Mouse (Mus musculus) kidney, embryonic 16.5 days (tissue): ENCODE data around the gene Pknox2. TPM values are rescaled to one million over a fixed set of nuclear protein-coding genes. Genes with fewer than 3 reads are reported as not detected.

ENCODE experiments used
- ATAC-seq: fragments of 200-750 bp; cut with Nextera tagmentation; 2 replicates; pipeline ENCODE4 v1.8.0; 2017; ENCODE audit warnings: moderate TSS enrichment; ENCODE audit not compliant: low FRiP score, low TSS enrichment
- H3K27ac ChIP-seq: fragments of 300-500 bp; sonication (generic); 2 replicates; pipeline ENCODE4 v1.5.1; 2014; ENCODE audit warnings: low read length
- H3K27me3 ChIP-seq: fragments of 300-500 bp; sonication (generic); 2 replicates; pipeline ENCODE4 v1.6.1; 2014; ENCODE audit warnings: low read length, control low read depth, mixed read lengths; ENCODE audit not compliant: insufficient read depth
- H3K36me3 ChIP-seq: fragments of 300-500 bp; sonication (generic); 2 replicates; pipeline ENCODE4 v1.6.1; 2014; ENCODE audit warnings: low read length, control low read depth, mixed read lengths; ENCODE audit not compliant: insufficient read depth
- H3K4me1 ChIP-seq: fragments of 300-500 bp; sonication (generic); 2 replicates; pipeline ENCODE4 v1.6.1; 2014; ENCODE audit warnings: low read length, control low read depth, mixed read lengths; ENCODE audit not compliant: insufficient read depth
- H3K4me2 ChIP-seq: fragments of 300-500 bp; sonication (generic); replicated peaks from 2 replicates; pipeline ENCODE4 v1.6.1; 2014; ENCODE audit warnings: low read depth, low read length
- H3K4me3 ChIP-seq: fragments of 300-500 bp; sonication (generic); 2 replicates; pipeline ENCODE4 v1.5.1; 2014; ENCODE audit warnings: mild to moderate bottlenecking, low read length
- H3K9ac ChIP-seq: fragments of 300-500 bp; sonication (generic); replicated peaks from 2 replicates; pipeline ENCODE4 v1.6.1; 2014; ENCODE audit warnings: low read length
- H3K9me3 ChIP-seq: fragments of 300-500 bp; sonication (generic); 2 replicates; pipeline ENCODE4 v1.6.1; 2016; ENCODE audit warnings: low read length, control low read depth
- WGBS: fragments of 180-500 bp; shearing (Covaris S2); extraction: QIAGEN DNeasy Blood & Tissue Kit; methylation state at CpG from one replicate; pipeline ENCODE4 v1.1.7; 2014; 5-methylcytosine and 5-hydroxymethylcytosine counted together
- polyA plus RNA-seq: library from polyadenylated mRNA; unstranded; fragments of >200 nt; fragmentation: Nextera tagmentation; extraction: Ambion mirVana; gene quantifications from 2 replicates; pipeline ENCODE4 v1.2.1, GENCODE M21; 2015

Pknox2 gene
- polyA plus RNA-seq, 1 experiment from 2014 or later, result 11.0 TPM

DNA sequence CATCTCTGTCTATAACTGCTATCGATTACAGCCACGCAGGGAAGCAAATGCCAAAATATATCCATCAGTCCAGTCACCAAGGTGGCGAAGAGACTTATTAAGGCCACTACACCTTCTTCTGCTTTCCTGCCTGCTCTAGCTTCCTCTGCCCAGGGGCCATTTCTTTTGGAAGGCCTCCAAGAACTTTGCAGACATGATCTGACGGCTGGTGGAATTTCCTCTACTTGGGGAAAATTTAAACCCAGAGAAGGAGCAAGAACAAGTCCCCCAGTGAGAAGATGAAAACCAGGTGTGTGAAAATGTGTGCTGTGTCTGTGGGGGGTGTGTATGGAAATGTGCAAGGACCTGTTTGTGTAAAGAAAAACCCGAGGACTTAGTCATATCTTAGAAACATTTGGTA lies 26.2 kb upstream of the Pknox2 start:
- Histone ChIP-seq H3K27ac (no peak overlapping the region), H3K36me3 (no peaks in the 10 kb centered on the region), H3K4me1 (peaks cover 11% of the 10 kb centered on the region), H3K9ac (no peak overlapping the region), H3K27me3 (no peaks in the 10 kb centered on the region), H3K4me3 (no peak overlapping the region), H3K9me3 (no peaks in the 10 kb centered on the region), H3K4me2 (no peak overlapping the region)
- WGBS, result 55% methylated on average over 5 of the region's 5 CpGs
- ATAC-seq, result no peak

GRCm38 (mm10) chr9:37166899-37167298 lies 19.7 kb upstream of the Pknox2 start:
- 80% methylated on average over 2 of the region's 2 CpGs for WGBS
- no peak for ATAC-seq
- Histone ChIP-seq H3K36me3 (no peaks in the 10 kb centered on the region), H3K27me3 (no peaks in the 10 kb centered on the region), H3K4me1 (no peaks in the 10 kb centered on the region), H3K4me3 (no peak overlapping the region), H3K9me3 (no peaks in the 10 kb centered on the region), H3K4me2 (no peak overlapping the region), H3K27ac (no peak overlapping the region), H3K9ac (no peak overlapping the region)

GRCm38 (mm10) chr9:37160686-37161085 lies 13.5 kb upstream of the Pknox2 start:
- H3K4me1 ChIP-seq, result no peaks in the 10 kb centered on the region
- no peak overlapping the region for H3K27ac ChIP-seq
- ATAC-seq, result no peak
- H3K27me3 ChIP-seq, result no peaks in the 10 kb centered on the region
- WGBS, result 83% methylated on average over 2 of the region's 2 CpGs
- H3K4me3 ChIP-seq, result no peak overlapping the region
- no peak overlapping the region for H3K4me2 ChIP-seq
- no peaks in the 10 kb centered on the region for H3K36me3 ChIP-seq
- no peak overlapping the region for H3K9ac ChIP-seq
- H3K9me3 ChIP-seq, result no peaks in the 10 kb centered on the region

GRCm38 (mm10) chr9:37147886-37148285 lies 679 bp upstream of the Pknox2 start:
- ATAC-seq, result no peak
- no peaks in the 10 kb centered on the region for H3K9me3 ChIP-seq
- peaks cover 24% of the 10 kb centered on the region for H3K4me1 ChIP-seq
- H3K4me3 ChIP-seq, result no peak overlapping the region
- 56% methylated on average over 4 of the region's 4 CpGs for WGBS
- peaks cover 9% of the 10 kb centered on the region for H3K27me3 ChIP-seq
- no peaks in the 10 kb centered on the region for H3K36me3 ChIP-seq
- H3K27ac ChIP-seq, result no peak overlapping the region
- H3K9ac ChIP-seq, result no peak overlapping the region
- no peak overlapping the region for H3K4me2 ChIP-seq

GRCm38 (mm10) chr9:37146603-37147358 lies 426 bp downstream of the Pknox2 start:
- no peaks in the 10 kb centered on the region for H3K9me3 ChIP-seq
- WGBS, result under 1% methylated on average over 74 of the region's 75 CpGs
- peak overlapping the region; percentile 96 for H3K27ac ChIP-seq
- peak; percentile 83 for ATAC-seq
- H3K36me3 ChIP-seq, result no peaks in the 10 kb centered on the region
- H3K4me3 ChIP-seq, result peak overlapping the region; percentile 78
- H3K4me1 ChIP-seq, result peaks cover 30% of the 10 kb centered on the region
- H3K9ac ChIP-seq, result peak overlapping the region; percentile 94
- peaks cover 12% of the 10 kb centered on the region for H3K27me3 ChIP-seq
- H3K4me2 ChIP-seq, result peak overlapping the region; percentile 89

DNA sequence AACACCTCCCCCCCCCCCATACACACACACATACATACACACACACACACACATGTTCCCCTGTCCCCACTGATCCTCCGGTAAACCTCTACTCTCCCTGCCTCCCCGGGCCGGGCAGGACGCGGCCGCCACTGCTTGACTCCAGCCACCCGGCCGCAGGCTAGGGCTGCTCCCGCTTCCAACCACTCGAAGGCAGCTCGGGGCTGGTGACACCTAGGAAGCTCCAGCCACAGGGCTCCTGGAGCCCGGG lies 929 bp downstream of the Pknox2 start:
- under 1% methylated on average over 12 of the region's 12 CpGs for WGBS
- Histone ChIP-seq H3K27me3 (peaks cover 17% of the 10 kb centered on the region), H3K4me2 (peak overlapping the region; percentile 89), H3K9ac (peak overlapping the region; percentile 94), H3K9me3 (no peaks in the 10 kb centered on the region), H3K27ac (peak overlapping the region; percentile 96), H3K36me3 (no peaks in the 10 kb centered on the region), H3K4me1 (peaks cover 35% of the 10 kb centered on the region), H3K4me3 (peak overlapping the region; percentile 78)
- peak; percentile 53 for ATAC-seq

DNA sequence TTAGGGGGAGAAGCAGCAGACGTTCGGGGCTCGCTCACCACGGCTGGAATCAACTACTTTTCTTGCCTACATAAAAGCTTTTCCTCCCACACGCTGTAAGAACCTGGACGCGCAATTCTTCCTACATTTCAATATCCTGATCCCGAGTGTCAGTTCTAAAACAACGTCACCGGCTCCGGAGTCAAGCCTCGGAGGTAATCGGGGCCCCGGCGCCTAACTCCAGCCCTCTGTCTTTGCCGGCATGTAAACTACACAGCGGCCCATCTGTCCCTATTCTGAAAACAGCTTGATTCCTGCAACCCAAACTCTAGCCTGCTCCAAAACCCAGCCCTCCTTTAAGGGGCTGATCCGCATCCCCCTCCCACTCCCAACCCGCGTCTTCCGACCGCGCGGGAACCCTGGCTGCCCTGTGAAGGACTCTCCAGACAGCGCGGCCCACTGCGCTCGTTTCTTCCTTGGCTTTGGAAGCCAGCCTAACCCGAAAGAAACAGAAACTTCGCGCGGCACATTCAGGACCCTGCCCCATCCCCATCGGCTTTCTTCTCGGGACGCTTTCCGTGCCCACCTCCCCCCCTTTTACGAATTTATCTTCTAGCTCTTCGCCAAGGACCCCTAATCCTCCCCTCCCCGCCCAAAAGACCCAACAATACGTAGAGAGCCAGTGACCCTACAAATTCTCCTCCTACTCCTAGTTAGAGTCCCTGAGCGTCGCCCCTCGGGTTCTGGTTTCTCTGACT lies 1.4 kb downstream of the Pknox2 start:
- peaks cover 40% of the 10 kb centered on the region for H3K4me1 ChIP-seq
- H3K9ac ChIP-seq, result peak overlapping the region; percentile 94
- under 1% methylated on average over 43 of the region's 43 CpGs for WGBS
- no peaks in the 10 kb centered on the region for H3K36me3 ChIP-seq
- H3K9me3 ChIP-seq, result no peaks in the 10 kb centered on the region
- ATAC-seq, result peak; percentile 22; the same call in 1 of the 2 replicates
- peak overlapping the region; percentile 96 for H3K27ac ChIP-seq
- peaks cover 22% of the 10 kb centered on the region for H3K27me3 ChIP-seq
- H3K4me3 ChIP-seq, result peak overlapping the region; percentile 78
- H3K4me2 ChIP-seq, result peak overlapping the region; percentile 89

DNA sequence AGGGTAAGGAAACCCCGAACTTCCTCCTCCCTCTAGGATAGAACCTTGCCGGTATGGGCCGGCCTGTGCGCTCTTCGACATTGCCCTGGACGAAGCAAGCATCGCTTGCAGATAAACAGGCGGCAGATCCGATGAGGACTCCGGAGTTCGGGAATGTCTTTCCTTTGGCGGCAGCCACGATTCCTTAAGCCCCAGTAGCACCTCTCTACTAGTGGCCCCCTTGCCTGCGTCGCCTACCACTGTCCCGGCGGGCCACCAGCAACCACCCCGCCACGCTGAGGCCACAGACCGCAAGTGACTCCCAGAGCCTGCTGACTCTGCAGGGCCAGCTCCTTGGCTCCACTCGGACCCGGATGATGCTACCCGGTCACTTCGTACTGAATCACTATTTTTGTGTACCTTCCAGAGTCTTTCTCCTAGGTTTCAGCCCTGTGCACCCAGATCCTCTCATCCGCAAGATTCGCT lies 2.0 kb downstream of the Pknox2 start:
- no peaks in the 10 kb centered on the region for H3K9me3 ChIP-seq
- peak overlapping the region; percentile 78 for H3K4me3 ChIP-seq
- peak overlapping the region; percentile 96 for H3K27ac ChIP-seq
- no peaks in the 10 kb centered on the region for H3K36me3 ChIP-seq
- peak overlapping the region; percentile 89 for H3K4me2 ChIP-seq
- 2% methylated on average over 26 of the region's 26 CpGs for WGBS
- H3K4me1 ChIP-seq, result peaks cover 45% of the 10 kb centered on the region
- peaks cover 22% of the 10 kb centered on the region for H3K27me3 ChIP-seq
- ATAC-seq, result no peak
- peak overlapping the region; percentile 94 for H3K9ac ChIP-seq

DNA sequence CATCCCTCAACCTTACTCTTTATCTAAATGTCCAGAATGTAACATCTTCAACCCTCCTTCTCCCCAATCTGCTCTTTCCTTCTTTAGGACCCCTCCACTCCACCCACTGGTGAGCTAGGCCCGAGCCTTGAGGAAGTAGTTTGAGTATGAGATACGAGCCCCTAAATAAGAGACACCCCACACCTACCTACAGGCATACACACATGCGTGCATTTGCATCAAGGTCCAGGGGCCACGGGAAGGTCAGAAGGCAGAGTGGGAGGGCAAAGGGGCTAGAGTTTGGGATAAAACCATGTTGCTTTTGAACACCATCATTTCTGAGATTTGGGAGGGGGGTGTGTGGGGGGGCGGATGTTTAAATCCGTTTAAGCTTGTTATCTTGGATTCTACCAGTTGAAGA lies 2.5 kb downstream of the Pknox2 start:
- Histone ChIP-seq H3K9ac (peak overlapping the region; percentile 94), H3K27me3 (peaks cover 22% of the 10 kb centered on the region), H3K9me3 (no peaks in the 10 kb centered on the region), H3K4me2 (peak overlapping the region; percentile 89), H3K4me1 (peaks cover 50% of the 10 kb centered on the region), H3K27ac (peak overlapping the region; percentile 96), H3K36me3 (no peaks in the 10 kb centered on the region), H3K4me3 (peak overlapping the region; percentile 78)
- no peak for ATAC-seq
- 4% methylated on average over 6 of the region's 6 CpGs for WGBS

DNA sequence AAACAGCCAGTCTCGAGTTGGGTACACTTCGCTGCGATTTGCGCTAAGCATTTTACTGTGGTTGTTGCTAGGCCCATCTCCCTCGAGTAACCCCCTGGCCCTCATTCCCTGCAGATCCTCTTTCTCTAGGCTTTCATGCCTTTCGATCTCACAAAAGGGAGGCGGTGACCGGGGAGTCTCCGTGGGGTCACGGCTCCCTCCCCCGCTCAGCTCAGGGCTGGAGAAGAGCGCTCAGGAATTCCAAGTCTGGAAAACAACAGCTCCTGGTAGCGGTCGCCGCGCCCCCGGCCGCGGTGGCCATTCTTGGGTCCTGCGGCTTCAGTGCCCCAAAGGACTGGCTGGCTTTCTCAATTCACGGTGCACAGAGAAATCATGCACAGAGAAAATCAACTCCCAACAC lies 3.0 kb downstream of the Pknox2 start:
- Histone ChIP-seq H3K9me3 (no peaks in the 10 kb centered on the region), H3K4me3 (peak overlapping the region; percentile 78), H3K27me3 (peaks cover 22% of the 10 kb centered on the region), H3K4me1 (peaks cover 55% of the 10 kb centered on the region), H3K27ac (peak overlapping the region; percentile 96), H3K4me2 (peak overlapping the region; percentile 89), H3K9ac (peak overlapping the region; percentile 94), H3K36me3 (no peaks in the 10 kb centered on the region)
- ATAC-seq, result no peak
- WGBS, result 2% methylated on average over 21 of the region's 21 CpGs
